Mouse (Mus musculus): Measurements from ENCODE around the gene Zfp831.

DNA sequence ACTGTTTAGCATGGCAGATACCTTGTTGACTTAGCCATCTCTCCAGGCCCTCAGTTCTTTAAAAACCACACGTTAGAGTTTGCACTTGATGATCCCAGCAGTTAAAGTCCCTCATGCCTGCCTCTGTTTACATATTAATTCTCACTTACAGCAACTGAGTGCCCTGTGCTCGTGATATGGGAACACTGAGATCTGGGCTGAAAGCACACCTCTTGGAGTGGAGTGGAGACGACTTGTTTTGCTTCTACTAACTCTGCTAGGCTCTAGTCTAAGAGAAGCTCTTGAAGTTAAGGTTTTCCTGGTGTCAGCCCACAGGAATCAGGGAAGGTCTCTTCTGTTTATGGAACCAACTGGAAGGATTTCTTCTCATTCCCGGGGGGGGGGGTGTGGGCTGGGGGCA is 9.5 kb downstream of the Zfp831 start:
- TF ChIP-seq POLR2A (IDR thresholded peaks at IDR 0.05; ENCODE audit: borderline replicate concordance, control insufficient read depth, low read depth, low read length): no peak
- TF ChIP-seq CTCF (IDR thresholded peaks at IDR 0.05; ENCODE audit: control insufficient read depth, insufficient read depth, low read length): no peak

All from bone marrow, adult 2 months (tissue).